Mouse (Mus musculus) kidney, postnatal 0 days (tissue): ENCODE measurements at regions not wholly inside any gene's neighbourhood (a gene's known extent, or its start where the extent isn't known, plus 50 kb on each side); places are given as distances from the start of the nearest gene placed in this dataset.

ENCODE experiments used
- ATAC-seq: fragments of 200-750 bp; cut with Nextera tagmentation; replicated peaks from 2 replicates; pipeline ENCODE4 v1.8.0; 2017; ENCODE audit warnings: low read depth, moderate number of reproducible peaks, moderate TSS enrichment, moderate library complexity; ENCODE audit not compliant: low FRiP score
- DNase-seq: peaks from one replicate; pipeline ENCODE4 v3.0.0-alpha.2; 2016; ENCODE audit warnings: low spot score
- H3K27ac ChIP-seq: fragments of 300-500 bp; sonication (generic); 2 replicates; pipeline ENCODE4 v1.5.1; 2014; ENCODE audit warnings: mild to moderate bottlenecking
- H3K27me3 ChIP-seq: fragments of 300-500 bp; sonication (generic); 2 replicates; pipeline ENCODE4 v1.6.1; 2014; ENCODE audit warnings: low read length, mixed read lengths; ENCODE audit not compliant: insufficient read depth
- H3K36me3 ChIP-seq: fragments of 300-500 bp; sonication (generic); 2 replicates; pipeline ENCODE4 v1.6.1; 2014; ENCODE audit warnings: low read length, mixed read lengths; ENCODE audit not compliant: insufficient read depth
- H3K4me1 ChIP-seq: fragments of 300-500 bp; sonication (generic); replicated peaks from 2 replicates; pipeline ENCODE4 v1.6.1; 2014; ENCODE audit warnings: antibody characterized with exemption, low read length, mixed read lengths; ENCODE audit not compliant: insufficient read depth
- H3K4me2 ChIP-seq: fragments of 300-500 bp; sonication (generic); 2 replicates; pipeline ENCODE4 v1.6.1; 2014; ENCODE audit warnings: mild to moderate bottlenecking, low read length, moderate library complexity, mixed read lengths
- H3K4me3 ChIP-seq: fragments of 300-500 bp; sonication (generic); replicated peaks from 2 replicates; pipeline ENCODE4 v1.5.1; 2014; ENCODE audit warnings: low read depth, low read length
- H3K9ac ChIP-seq: fragments of 300-500 bp; sonication (generic); 2 replicates; pipeline ENCODE4 v1.6.1; 2014; ENCODE audit warnings: low read depth, low read length
- H3K9me3 ChIP-seq: fragments of 300-500 bp; sonication (generic); replicated peaks from 2 replicates; pipeline ENCODE4 v1.6.1; 2016; ENCODE audit warnings: low read length, inconsistent platforms, mixed read lengths
- CTCF ChIP-seq: IDR thresholded peaks from 2 replicates; pipeline ENCODE4 v1.5.1; 2016; ENCODE audit warnings: antibody characterized with exemption, low read depth, mild to moderate bottlenecking, moderate library complexity
- WGBS: fragments of 180-500 bp; shearing (Covaris S2); extraction: QIAGEN DNeasy Blood & Tissue Kit; methylation state at CpG from one replicate; pipeline ENCODE4 v1.1.7; 2014; 5-methylcytosine and 5-hydroxymethylcytosine counted together

- H3K4me3 ChIP-seq: no peak overlapping the region
- no peak overlapping the region for H3K27ac ChIP-seq
- TF ChIP-seq CTCF: no peak
- 94% methylated on average over 5 of the region's 5 CpGs for WGBS
- no peaks in the 10 kb centered on the region for H3K4me1 ChIP-seq
- no peak overlapping the region for H3K4me2 ChIP-seq
- ATAC-seq (no peak), DNase-seq (no peak)
- no peak overlapping the region for H3K9ac ChIP-seq
- H3K27me3 ChIP-seq: no peaks in the 10 kb centered on the region
- H3K9me3 ChIP-seq: no peaks in the 10 kb centered on the region
- H3K36me3 ChIP-seq: no peaks in the 10 kb centered on the region
Observed at GRCm38 (mm10) chrX:95291676-95292075, 95.0 kb upstream of the Arhgef9 start.

GRCm38 (mm10) chrX:95282038-95282437, 85.4 kb upstream of the Arhgef9 start:
- ATAC-seq: no peak

GRCm38 (mm10) chrX:95253517-95253916, 56.9 kb upstream of the Arhgef9 start:
- H3K27ac ChIP-seq: no peak overlapping the region
- H3K4me3 ChIP-seq: no peak overlapping the region
- no peaks in the 10 kb centered on the region for H3K36me3 ChIP-seq
- no peak overlapping the region for H3K4me2 ChIP-seq
- no peaks in the 10 kb centered on the region for H3K27me3 ChIP-seq
- H3K4me1 ChIP-seq: no peaks in the 10 kb centered on the region
- DNase-seq (no peak), ATAC-seq (no peak)
- H3K9me3 ChIP-seq: no peaks in the 10 kb centered on the region
- peak; percentile 62 for TF ChIP-seq CTCF
- WGBS: 43% methylated on average over 13 of the region's 13 CpGs
- no peak overlapping the region for H3K9ac ChIP-seq

More at GRCm38 (mm10) chrX:95282038-95282437, 85.4 kb upstream of the Arhgef9 start:
- Histone ChIP-seq H3K4me1 (no peaks in the 10 kb centered on the region), H3K27me3 (no peaks in the 10 kb centered on the region), H3K27ac (no peak overlapping the region), H3K9me3 (no peaks in the 10 kb centered on the region), H3K4me3 (no peak overlapping the region), H3K36me3 (no peaks in the 10 kb centered on the region), H3K4me2 (no peak overlapping the region), H3K9ac (no peak overlapping the region)
- no peak for TF ChIP-seq CTCF
- WGBS: 62% methylated on average over 5 of the region's 5 CpGs
- DNase-seq: peak; percentile 0
